Mouse (Mus musculus): ENCODE results near the gene Zfp872. TPM values are rescaled to one million over a fixed set of nuclear protein-coding genes. Genes with fewer than 3 reads are reported as not detected.

The Zfp872 gene
- total RNA-seq, 2 experiments from 2014 or later, result not detected

Other genes with a start within 250 kb of the Zfp872 start
- gene Swsap1, start 232.3 kb upstream of the Zfp872 start, total RNA-seq (2021), result 10 to 100 TPM; 13.3 to 13.7 TPM
- gene Epor, start 224.6 kb upstream of the Zfp872 start, total RNA-seq (2021), result 1 to 10 TPM; 9.0 to 9.1 TPM
- gene Rgl3, start 198.6 kb upstream of the Zfp872 start, total RNA-seq (2021), result 1 to 10 TPM; 2.2 to 2.6 TPM
- gene Ccdc151, start 185.5 kb upstream of the Zfp872 start, total RNA-seq (2021), result 1 to 10 TPM; 8.6 to 8.9 TPM
- 100 to 1,000 TPM; 106 to 115 TPM for gene Prkcsh, start 185.3 kb upstream of the Zfp872 start, total RNA-seq (2021)
- 100 to 1,000 TPM; 168 to 172 TPM for gene Elavl3, start 136.1 kb upstream of the Zfp872 start, total RNA-seq (2021)
- gene Gm49318, start 116.8 kb upstream of the Zfp872 start, total RNA-seq (2021), result 1 to 10 TPM; 2.0 to 4.4 TPM
- gene Zfp653, start 116.7 kb upstream of the Zfp872 start, total RNA-seq (2021), result 10 to 100 TPM; 20.8 to 21.7 TPM
- 10 to 100 TPM; 49.8 to 51.3 TPM for gene Ecsit, start 102.7 kb upstream of the Zfp872 start, total RNA-seq (2021)
- gene Cnn1, start 88.9 kb upstream of the Zfp872 start, total RNA-seq (2021), result under 1 TPM in 1 of 2 experiments, not detected in 1; 0.53 TPM
- 10 to 100 TPM; 56.4 to 58.4 TPM for gene Elof1, start 70.9 kb upstream of the Zfp872 start, total RNA-seq (2021)
- under 1 TPM; 0.41 to 0.84 TPM for gene Acp5, start 52.4 kb upstream of the Zfp872 start, total RNA-seq (2021)
- 10 to 100 TPM; 45.4 to 48.3 TPM for gene Pigyl, start 31.2 kb upstream of the Zfp872 start, total RNA-seq (2021)
- 10 to 100 TPM; 24.9 to 25.5 TPM for gene Zfp809, start 37.6 kb downstream of the Zfp872 start, total RNA-seq (2021)
- 1 to 10 TPM; 5.1 to 5.5 TPM for gene Zfp599, start 71.8 kb downstream of the Zfp872 start, total RNA-seq (2021)
- gene Zfp810, start 119.6 kb downstream of the Zfp872 start, total RNA-seq (2021), result 10 to 100 TPM; 14.5 TPM
- gene Anln, start 201.1 kb downstream of the Zfp872 start, total RNA-seq (2021), result 10 to 100 TPM; 34.9 to 36.4 TPM
- gene 9530077C05Rik, start 223.4 kb downstream of the Zfp872 start, total RNA-seq (2021), result 1 to 10 TPM; 7.6 to 8.1 TPM

All from layer of hippocampus, adult 18-20 months (tissue).